Mouse (Mus musculus): ENCODE measurements around the gene Tmem269. TPM values are rescaled to one million over a fixed set of nuclear protein-coding genes. Genes with fewer than 3 reads are reported as not detected.

Gene Tmem269
- polyA plus RNA-seq, 1 experiment from 2014 or later = not detected

- ATAC-seq (ENCODE audit: insufficient number of reproducible peaks, insufficient read depth, low FRiP score, low TSS enrichment) = no peak
- Histone ChIP-seq H3K9ac (no peak overlapping the region), H3K4me1 (0 out of 2 replicates have a peak, but pooled peaks cover under 1% of the 10 kb centered on the region), H3K36me3 (no peaks in the 10 kb centered on the region), H3K9me3 (no peaks in the 10 kb centered on the region), H3K27ac (no peak overlapping the region), H3K4me2 (replicated peaks) (no peak overlapping the region), H3K4me3 (no peak overlapping the region), H3K27me3 (no peaks in the 10 kb centered on the region; the same call in 1 of the 2 replicates)
- WGBS = 66% methylated on average over 3 of the region's 3 CpGs
Measured at GRCm38 (mm10) chr4:119191273-119191672, 26.7 kb downstream of the Tmem269 start.

GRCm38 (mm10) chr4:119190618-119191017 is 27.4 kb downstream of the Tmem269 start:
- Histone ChIP-seq H3K27ac (no peak overlapping the region), H3K9me3 (no peaks in the 10 kb centered on the region), H3K4me2 (replicated peaks) (no peak overlapping the region), H3K27me3 (no peaks in the 10 kb centered on the region; the same call in 1 of the 2 replicates), H3K36me3 (no peaks in the 10 kb centered on the region), H3K4me3 (no peak overlapping the region), H3K9ac (no peak overlapping the region), H3K4me1 (no peaks in the 10 kb centered on the region)
- WGBS = 83% methylated on average over 8 of the region's 8 CpGs
- ATAC-seq (ENCODE audit: insufficient number of reproducible peaks, insufficient read depth, low FRiP score, low TSS enrichment) = no peak

GRCm38 (mm10) chr4:119189864-119190263 is 28.2 kb downstream of the Tmem269 start, which contains the start of gene Ermap:
Gene Ermap, minus strand, starts transcription at chr4:119190011.
- WGBS = 62% methylated on average over 6 of the region's 6 CpGs
- ATAC-seq (ENCODE audit: insufficient number of reproducible peaks, insufficient read depth, low FRiP score, low TSS enrichment) = no peak
- H3K9ac ChIP-seq = no peak within 1 kb of the TSS
- H3K4me3 ChIP-seq = no peak within 1 kb of the TSS
- no peaks in the 10 kb centered on the region for H3K4me1 ChIP-seq
- H3K27me3 ChIP-seq = no peaks in the 10 kb centered on the region; the same call in 1 of the 2 replicates
- no peak within 1 kb of the TSS for H3K27ac ChIP-seq
- no peaks in the 10 kb centered on the region for H3K9me3 ChIP-seq
- no peaks in the 10 kb centered on the region for H3K36me3 ChIP-seq
- no peak within 1 kb of the TSS for H3K4me2 ChIP-seq (replicated peaks)

GRCm38 (mm10) chr4:119189392-119189791 is 28.6 kb downstream of the Tmem269 start:
- Histone ChIP-seq H3K27me3 (no peaks in the 10 kb centered on the region; the same call in 1 of the 2 replicates), H3K36me3 (no peaks in the 10 kb centered on the region), H3K27ac (no peak overlapping the region), H3K4me1 (no peaks in the 10 kb centered on the region), H3K4me3 (no peak overlapping the region), H3K4me2 (replicated peaks) (no peak overlapping the region), H3K9me3 (no peaks in the 10 kb centered on the region), H3K9ac (no peak overlapping the region)
- no peak for ATAC-seq (ENCODE audit: insufficient number of reproducible peaks, insufficient read depth, low FRiP score, low TSS enrichment)
- WGBS = 83% methylated on average over 6 of the region's 6 CpGs

GRCm38 (mm10) chr4:119188060-119188785 is 29.8 kb downstream of the Tmem269 start:
- Histone ChIP-seq H3K4me3 (no peak overlapping the region), H3K4me2 (replicated peaks) (no peak overlapping the region), H3K36me3 (no peaks in the 10 kb centered on the region), H3K27ac (no peak overlapping the region), H3K9me3 (no peaks in the 10 kb centered on the region), H3K4me1 (no peaks in the 10 kb centered on the region), H3K9ac (no peak overlapping the region), H3K27me3 (no peaks in the 10 kb centered on the region; the same call in 1 of the 2 replicates)
- no peak for ATAC-seq (ENCODE audit: insufficient number of reproducible peaks, insufficient read depth, low FRiP score, low TSS enrichment)
- WGBS = 57% methylated on average over 11 of the region's 11 CpGs

- no peak for ATAC-seq (ENCODE audit: insufficient number of reproducible peaks, insufficient read depth, low FRiP score, low TSS enrichment)
- H3K4me1 ChIP-seq = no peaks in the 10 kb centered on the region
- H3K4me2 ChIP-seq (replicated peaks) = no peak overlapping the region
- 88% methylated on average over 4 of the region's 4 CpGs for WGBS
- H3K36me3 ChIP-seq = no peaks in the 10 kb centered on the region
- H3K4me3 ChIP-seq = no peak overlapping the region
- no peaks in the 10 kb centered on the region for H3K9me3 ChIP-seq
- no peak overlapping the region for H3K27ac ChIP-seq
- H3K9ac ChIP-seq = no peak overlapping the region
- H3K27me3 ChIP-seq = no peaks in the 10 kb centered on the region; the same call in 1 of the 2 replicates
Measured at GRCm38 (mm10) chr4:119185771-119186170, 32.2 kb downstream of the Tmem269 start.

- H3K4me2 ChIP-seq (replicated peaks) = no peak overlapping the region
- 48% methylated on average over 1 of the region's 1 CpGs for WGBS
Measured at GRCm38 (mm10) chr4:119183525-119183924, 34.5 kb downstream of the Tmem269 start.

GRCm38 (mm10) chr4:119181456-119181855 is 36.6 kb downstream of the Tmem269 start:
- WGBS = 89% methylated on average over 9 of the region's 9 CpGs
- Histone ChIP-seq H3K4me2 (replicated peaks) (no peak overlapping the region), H3K4me1 (no peaks in the 10 kb centered on the region), H3K4me3 (no peak overlapping the region), H3K27me3 (no peaks in the 10 kb centered on the region), H3K9me3 (no peaks in the 10 kb centered on the region), H3K9ac (no peak overlapping the region), H3K27ac (no peak overlapping the region), H3K36me3 (no peaks in the 10 kb centered on the region)
- ATAC-seq (ENCODE audit: insufficient number of reproducible peaks, insufficient read depth, low FRiP score, low TSS enrichment) = no peak

More at GRCm38 (mm10) chr4:119183525-119183924, 34.5 kb downstream of the Tmem269 start:
- Histone ChIP-seq H3K27me3 (no peaks in the 10 kb centered on the region; the same call in 1 of the 2 replicates), H3K9me3 (no peaks in the 10 kb centered on the region), H3K9ac (no peak overlapping the region), H3K36me3 (no peaks in the 10 kb centered on the region), H3K27ac (no peak overlapping the region), H3K4me1 (no peaks in the 10 kb centered on the region), H3K4me3 (no peak overlapping the region)
- ATAC-seq (ENCODE audit: insufficient number of reproducible peaks, insufficient read depth, low FRiP score, low TSS enrichment) = no peak

GRCm38 (mm10) chr4:119180133-119180707 is 37.8 kb downstream of the Tmem269 start:
- H3K27ac ChIP-seq = no peak overlapping the region
- no peak overlapping the region for H3K4me3 ChIP-seq
- no peak overlapping the region for H3K4me2 ChIP-seq (replicated peaks)
- WGBS = 62% methylated on average over 4 of the region's 4 CpGs
- no peaks in the 10 kb centered on the region for H3K36me3 ChIP-seq
- ATAC-seq (ENCODE audit: insufficient number of reproducible peaks, insufficient read depth, low FRiP score, low TSS enrichment) = no peak
- no peak overlapping the region for H3K9ac ChIP-seq
- no peaks in the 10 kb centered on the region for H3K4me1 ChIP-seq
- no peaks in the 10 kb centered on the region for H3K9me3 ChIP-seq
- no peaks in the 10 kb centered on the region for H3K27me3 ChIP-seq

- H3K4me3 ChIP-seq = no peak overlapping the region
- H3K4me1 ChIP-seq = peaks cover under 1% of the 10 kb centered on the region; the same call in 1 of the 2 replicates
- H3K27me3 ChIP-seq = no peaks in the 10 kb centered on the region
- H3K9me3 ChIP-seq = no peaks in the 10 kb centered on the region
- H3K36me3 ChIP-seq = no peaks in the 10 kb centered on the region
- H3K27ac ChIP-seq = no peak overlapping the region
- no peak overlapping the region for H3K9ac ChIP-seq
- WGBS = 75% methylated on average over 18 of the region's 18 CpGs
- ATAC-seq (ENCODE audit: insufficient number of reproducible peaks, insufficient read depth, low FRiP score, low TSS enrichment) = no peak
- H3K4me2 ChIP-seq (replicated peaks) = no peak overlapping the region
Measured at GRCm38 (mm10) chr4:119178331-119178730, 39.7 kb downstream of the Tmem269 start.

GRCm38 (mm10) chr4:119177702-119178101 is 40.3 kb downstream of the Tmem269 start:
- no peak for ATAC-seq (ENCODE audit: insufficient number of reproducible peaks, insufficient read depth, low FRiP score, low TSS enrichment)
- no peaks in the 10 kb centered on the region for H3K36me3 ChIP-seq
- H3K27ac ChIP-seq = no peak overlapping the region
- no peaks in the 10 kb centered on the region for H3K9me3 ChIP-seq
- H3K9ac ChIP-seq = no peak overlapping the region
- WGBS = 77% methylated on average over 5 of the region's 5 CpGs
- no peaks in the 10 kb centered on the region for H3K27me3 ChIP-seq
- no peak overlapping the region for H3K4me2 ChIP-seq (replicated peaks)
- H3K4me3 ChIP-seq = no peak overlapping the region
- H3K4me1 ChIP-seq = peaks cover 7% of the 10 kb centered on the region; the same call in 1 of the 2 replicates
